Mouse (Mus musculus): ENCODE data around the gene Stard8.
"Not testable (repeated sequence)": the region's sequence is repeated elsewhere in the genome, so short reads cannot be mapped to it uniquely, and the experiment has no call there.

The Stard8 gene

GRCm38 (mm10) chrX:99046360-99047055 is 43.5 kb downstream of the Stard8 start:
- DNase-seq (ENCODE audit: low read depth), result no peak

GRCm38 (mm10) chrX:99048111-99048510 is 45.1 kb downstream of the Stard8 start:
- DNase-seq (ENCODE audit: low read depth), result no peak

GRCm38 (mm10) chrX:99049247-99049646 is 46.2 kb downstream of the Stard8 start:
- DNase-seq (ENCODE audit: low read depth), result no peak

GRCm38 (mm10) chrX:99050736-99051481 is 47.9 kb downstream of the Stard8 start:
- no peak for DNase-seq (ENCODE audit: low read depth)

GRCm38 (mm10) chrX:99052255-99052654 is 49.2 kb downstream of the Stard8 start:
- DNase-seq (ENCODE audit: low read depth), result no peak

- no peak for DNase-seq (ENCODE audit: low read depth)
Measured at GRCm38 (mm10) chrX:99054512-99054911, 51.5 kb downstream of the Stard8 start.

- DNase-seq (ENCODE audit: low read depth), result no peak
Measured at GRCm38 (mm10) chrX:99057772-99058440, 54.9 kb downstream of the Stard8 start.

GRCm38 (mm10) chrX:99059119-99059518 is 56.1 kb downstream of the Stard8 start:
- DNase-seq (ENCODE audit: low read depth), result no peak

- no peak for DNase-seq (ENCODE audit: low read depth)
Measured at GRCm38 (mm10) chrX:99065582-99065981, 62.5 kb downstream of the Stard8 start.

GRCm38 (mm10) chrX:99066550-99066949 is 63.5 kb downstream of the Stard8 start:
- no peak for DNase-seq (ENCODE audit: low read depth)

- DNase-seq (ENCODE audit: low read depth), result no peak
Measured at GRCm38 (mm10) chrX:99067232-99067631, 64.2 kb downstream of the Stard8 start.

GRCm38 (mm10) chrX:99067671-99068151 is 64.7 kb downstream of the Stard8 start:
- no peak for DNase-seq (ENCODE audit: low read depth)

GRCm38 (mm10) chrX:99071188-99071587 is 68.1 kb downstream of the Stard8 start:
- no peak for DNase-seq (ENCODE audit: low read depth)

GRCm38 (mm10) chrX:99072596-99072995 is 69.5 kb downstream of the Stard8 start:
- DNase-seq (ENCODE audit: low read depth), result no peak

- no peak for DNase-seq (ENCODE audit: low read depth)
Measured at GRCm38 (mm10) chrX:99075111-99075510, 72.1 kb downstream of the Stard8 start.

GRCm38 (mm10) chrX:99076460-99076859 is 73.4 kb downstream of the Stard8 start:
- DNase-seq (ENCODE audit: low read depth), result no peak

GRCm38 (mm10) chrX:99078374-99078892 is 75.4 kb downstream of the Stard8 start:
- DNase-seq (ENCODE audit: low read depth), result not testable (repeated sequence)

- DNase-seq (ENCODE audit: low read depth), result no peak
Measured at GRCm38 (mm10) chrX:99092704-99093103, 89.7 kb downstream of the Stard8 start.

GRCm38 (mm10) chrX:99111088-99111724 is 108.2 kb downstream of the Stard8 start:
- DNase-seq (ENCODE audit: low read depth), result not testable (repeated sequence)

GRCm38 (mm10) chrX:99119510-99119909 is 116.5 kb downstream of the Stard8 start:
- DNase-seq (ENCODE audit: low read depth), result no peak
